Mouse (Mus musculus) lung, embryonic 15.5 days (tissue): ENCODE results near the gene Ago4. TPM values are rescaled to one million over a fixed set of nuclear protein-coding genes. Genes with fewer than 3 reads are reported as not detected.
A peak's percentile ranks its signal among the peaks of the same experiment; 100 is the strongest.

ENCODE experiments used
- ATAC-seq: fragments of 200-750 bp; cut with Nextera tagmentation; 2 replicates; pipeline ENCODE4 v1.8.0; 2017; ENCODE audit warnings: moderate number of reproducible peaks, borderline replicate concordance; ENCODE audit not compliant: low FRiP score, low TSS enrichment; ENCODE audit errors: extremely low read depth
- H3K27ac ChIP-seq: fragments of 300-500 bp; sonication (generic); 2 replicates; pipeline ENCODE4 v1.5.1; 2015; ENCODE audit warnings: moderate library complexity, mild to moderate bottlenecking, inconsistent platforms
- H3K27me3 ChIP-seq: fragments of 300-500 bp; sonication (generic); 2 replicates; pipeline ENCODE4 v1.6.1; 2015; ENCODE audit warnings: inconsistent platforms
- H3K36me3 ChIP-seq: fragments of 300-500 bp; sonication (generic); 2 replicates; pipeline ENCODE4 v1.6.1; 2015; ENCODE audit warnings: inconsistent platforms
- H3K4me1 ChIP-seq: fragments of 300-500 bp; sonication (generic); 2 replicates; pipeline ENCODE4 v1.6.1; 2015; ENCODE audit warnings: inconsistent platforms
- H3K4me2 ChIP-seq: fragments of 300-500 bp; sonication (generic); 2 replicates; pipeline ENCODE4 v1.6.1; 2015; ENCODE audit warnings: inconsistent platforms, mild to moderate bottlenecking, moderate library complexity
- H3K4me3 ChIP-seq: fragments of 300-500 bp; sonication (generic); 2 replicates; pipeline ENCODE4 v1.5.1; 2015; ENCODE audit warnings: mild to moderate bottlenecking, inconsistent platforms
- H3K9ac ChIP-seq: fragments of 300-500 bp; sonication (generic); 2 replicates; pipeline ENCODE4 v1.6.1; 2015; ENCODE audit warnings: inconsistent platforms
- H3K9me3 ChIP-seq: fragments of 300-500 bp; sonication (generic); 2 replicates; pipeline ENCODE4 v1.6.1; 2016; ENCODE audit warnings: inconsistent platforms
- WGBS: fragments of 180-500 bp; shearing (Covaris S2); methylation state at CpG from one replicate; pipeline ENCODE4 v1.1.7; 2015; 5-methylcytosine and 5-hydroxymethylcytosine counted together
- polyA plus RNA-seq: library from polyadenylated mRNA; unstranded; fragments of >200 nt; fragmentation: Nextera tagmentation; extraction: Ambion mirVana; gene quantifications from 2 replicates; pipeline ENCODE4 v1.2.1, GENCODE M21; 2015

Gene Ago4
- polyA plus RNA-seq, 1 experiment from 2014 or later, result 3.5 TPM

DNA sequence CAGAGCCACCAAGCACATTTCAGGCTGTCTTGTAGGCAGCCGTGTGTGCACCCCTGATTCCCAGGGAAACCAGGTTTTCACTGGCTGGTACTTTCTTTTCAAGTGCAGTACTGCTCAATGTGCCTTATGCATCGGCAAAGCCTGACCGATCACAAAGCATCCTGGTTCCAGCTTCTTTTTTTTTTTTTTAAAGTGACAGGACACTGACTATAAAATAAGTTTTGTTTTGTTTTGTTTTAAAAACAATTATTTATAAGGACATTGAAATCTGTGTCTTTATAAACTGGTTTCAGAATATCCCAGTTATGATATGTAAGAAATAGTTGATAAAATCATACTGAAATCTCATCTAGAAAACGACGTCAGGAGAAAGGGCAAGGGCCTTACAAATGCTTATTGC is 41.3 kb downstream of the Ago4 start:
- Histone ChIP-seq H3K9ac (no peak overlapping the region), H3K4me2 (no peak overlapping the region), H3K27me3 (no peaks in the 10 kb centered on the region), H3K27ac (no peak overlapping the region), H3K9me3 (no peaks in the 10 kb centered on the region), H3K4me3 (no peak overlapping the region), H3K36me3 (peaks cover 7% of the 10 kb centered on the region; the same call in 1 of the 2 replicates), H3K4me1 (peaks cover 14% of the 10 kb centered on the region)
- 56% methylated on average over 5 of the region's 5 CpGs for WGBS
- no peak for ATAC-seq

DNA sequence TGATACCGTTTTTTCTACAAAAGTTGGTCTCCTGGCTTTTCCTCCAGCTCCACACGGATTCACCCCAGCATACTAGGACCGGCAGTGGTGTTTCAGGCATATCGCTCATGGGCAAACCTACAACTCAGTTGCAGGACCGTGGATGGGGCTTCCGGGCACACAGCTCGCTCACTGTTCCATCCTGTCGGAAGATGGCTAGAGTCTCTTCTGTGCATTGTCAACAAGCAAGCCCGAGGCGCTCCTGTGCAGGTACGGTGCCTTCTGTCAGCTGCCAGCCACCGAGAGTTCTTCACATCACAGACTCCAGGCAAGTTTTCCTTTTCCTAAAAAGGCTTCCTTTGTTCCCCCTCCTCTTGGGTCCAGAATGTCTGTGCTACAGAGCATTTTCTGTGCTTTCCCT is 42.5 kb downstream of the Ago4 start:
- ATAC-seq, result no peak
- 65% methylated on average over 12 of the region's 12 CpGs for WGBS
- peaks cover 5% of the 10 kb centered on the region for H3K4me1 ChIP-seq
- H3K9ac ChIP-seq, result no peak overlapping the region
- no peak overlapping the region for H3K4me3 ChIP-seq
- H3K9me3 ChIP-seq, result no peaks in the 10 kb centered on the region
- H3K27ac ChIP-seq, result no peak overlapping the region
- H3K4me2 ChIP-seq, result no peak overlapping the region
- no peaks in the 10 kb centered on the region for H3K27me3 ChIP-seq
- H3K36me3 ChIP-seq, result peaks cover 7% of the 10 kb centered on the region; the same call in 1 of the 2 replicates

DNA sequence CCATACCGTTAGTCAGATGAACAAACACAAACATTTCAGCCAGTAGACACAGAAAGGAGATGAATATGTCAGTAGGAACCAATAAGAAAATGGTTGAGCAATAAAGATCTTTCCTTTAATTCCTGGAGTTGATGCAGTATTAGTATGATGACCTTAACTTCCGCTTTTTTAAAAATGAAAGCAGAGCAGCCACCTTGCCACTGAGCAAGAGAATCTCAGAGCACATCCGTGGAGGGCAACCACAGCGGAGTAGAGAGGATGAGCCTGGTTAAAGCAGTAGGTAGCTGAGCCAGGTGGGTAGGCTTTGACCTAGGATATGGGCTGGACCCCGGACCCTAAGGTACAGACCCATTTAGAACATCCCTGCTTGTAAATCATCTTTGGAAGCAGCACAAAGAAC is 43.5 kb downstream of the Ago4 start:
- H3K4me3 ChIP-seq, result no peak overlapping the region
- no peak for ATAC-seq
- no peaks in the 10 kb centered on the region for H3K9me3 ChIP-seq
- peaks cover 7% of the 10 kb centered on the region; the same call in 1 of the 2 replicates for H3K36me3 ChIP-seq
- no peaks in the 10 kb centered on the region for H3K27me3 ChIP-seq
- no peak overlapping the region for H3K27ac ChIP-seq
- no peaks in the 10 kb centered on the region for H3K4me1 ChIP-seq
- H3K9ac ChIP-seq, result no peak overlapping the region
- WGBS, result 84% methylated on average over 5 of the region's 5 CpGs
- H3K4me2 ChIP-seq, result no peak overlapping the region

DNA sequence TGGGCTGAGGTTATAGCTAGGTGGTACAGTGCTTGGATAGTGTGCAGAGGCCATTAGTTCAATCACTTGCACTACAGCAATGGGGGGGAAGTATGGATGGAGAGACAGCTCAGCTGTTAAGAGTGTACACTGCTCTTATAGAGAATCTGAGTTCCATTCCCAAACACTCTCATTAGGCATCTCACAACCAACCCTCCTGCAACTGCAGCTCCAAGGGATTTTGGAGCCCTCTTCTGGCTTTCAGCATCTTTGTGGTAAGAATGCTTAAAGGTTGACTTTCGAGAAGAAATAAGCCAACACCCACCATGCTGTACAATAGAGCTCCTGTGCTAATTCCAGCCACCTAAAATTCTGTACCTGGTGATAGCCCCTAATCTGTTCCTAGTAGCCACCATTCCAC is 47.1 kb downstream of the Ago4 start:
- no peaks in the 10 kb centered on the region for H3K27me3 ChIP-seq
- H3K27ac ChIP-seq, result no peak overlapping the region
- ATAC-seq, result no peak
- H3K4me1 ChIP-seq, result no peaks in the 10 kb centered on the region
- H3K9me3 ChIP-seq, result no peaks in the 10 kb centered on the region
- no peak overlapping the region for H3K4me2 ChIP-seq
- H3K36me3 ChIP-seq, result no peaks in the 10 kb centered on the region
- H3K4me3 ChIP-seq, result no peak overlapping the region
- whole genome bisulfite sequencing, result 59% methylated on average over 1 of the region's 1 CpGs
- no peak overlapping the region for H3K9ac ChIP-seq

DNA sequence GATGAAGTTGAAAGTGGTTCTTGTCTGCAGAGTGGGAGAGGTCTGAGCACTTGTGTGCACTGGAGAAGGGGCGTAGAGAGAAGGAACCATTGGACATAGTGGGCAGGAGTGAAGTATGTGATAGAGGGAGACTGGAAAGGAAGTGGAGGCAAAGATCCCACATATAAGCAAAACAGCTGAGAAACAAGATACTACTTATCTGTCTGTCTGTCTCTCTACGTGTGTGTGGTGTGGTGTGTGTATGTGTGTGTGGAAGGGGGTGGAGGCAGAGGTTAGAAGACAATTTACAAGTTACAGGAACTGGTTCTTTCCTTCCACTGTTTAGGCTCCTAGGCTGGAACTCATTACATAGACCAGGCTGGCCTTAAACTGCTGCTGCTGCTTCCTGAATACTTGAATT is 48.2 kb downstream of the Ago4 start:
- Histone ChIP-seq H3K4me3 (no peak overlapping the region), H3K9me3 (no peaks in the 10 kb centered on the region), H3K4me2 (no peak overlapping the region), H3K4me1 (no peaks in the 10 kb centered on the region), H3K27ac (no peak overlapping the region), H3K27me3 (no peaks in the 10 kb centered on the region), H3K9ac (no peak overlapping the region), H3K36me3 (no peaks in the 10 kb centered on the region)
- ATAC-seq, result no peak
- 63% methylated on average over 2 of the region's 2 CpGs for WGBS

DNA sequence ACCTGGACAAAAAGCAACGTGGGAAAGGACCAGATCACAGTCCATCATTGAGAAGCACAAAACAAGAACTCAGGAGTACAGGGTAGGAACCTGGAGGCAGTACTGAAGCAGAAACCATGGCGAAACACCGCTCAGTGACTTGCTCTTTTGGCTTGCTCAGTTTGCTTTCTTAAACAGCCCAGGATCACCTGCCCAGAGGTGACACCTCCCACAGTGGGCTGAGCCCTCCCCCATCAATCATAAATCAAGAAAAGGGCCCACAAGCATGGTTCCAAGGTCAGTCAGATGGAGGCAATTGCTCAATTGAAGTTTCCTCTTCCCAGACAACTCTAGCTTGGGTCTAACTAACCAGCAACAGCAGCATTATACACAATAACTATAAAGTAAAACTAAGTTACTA is 49.4 kb downstream of the Ago4 start:
- no peaks in the 10 kb centered on the region for H3K36me3 ChIP-seq
- no peak overlapping the region for H3K4me3 ChIP-seq
- no peak overlapping the region for H3K4me2 ChIP-seq
- H3K4me1 ChIP-seq, result no peaks in the 10 kb centered on the region
- no peaks in the 10 kb centered on the region for H3K9me3 ChIP-seq
- no peaks in the 10 kb centered on the region for H3K27me3 ChIP-seq
- 72% methylated on average over 3 of the region's 3 CpGs for WGBS
- ATAC-seq, result no peak
- H3K27ac ChIP-seq, result no peak overlapping the region
- no peak overlapping the region for H3K9ac ChIP-seq

DNA sequence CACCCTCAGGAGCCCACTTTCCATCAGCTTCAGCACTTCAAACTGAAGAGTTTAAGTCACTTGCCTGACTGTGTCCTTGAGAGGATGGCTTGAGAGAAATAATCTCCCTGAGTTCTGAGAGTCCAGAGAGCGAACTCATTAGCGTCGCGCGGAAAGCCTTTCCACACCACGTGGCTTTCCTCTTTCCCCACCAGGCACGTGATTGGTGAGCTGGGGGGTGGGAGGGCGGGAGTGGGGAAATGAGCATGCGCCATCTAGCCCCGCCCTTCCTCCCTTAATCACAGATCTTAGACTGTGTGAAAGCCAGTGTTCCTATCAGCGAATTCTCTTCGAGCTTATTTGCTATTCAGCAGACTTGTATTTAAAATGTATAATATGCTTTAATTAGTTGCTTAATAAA is 50.3 kb downstream of the Ago4 start:
- H3K27ac ChIP-seq, result no peak overlapping the region
- whole genome bisulfite sequencing, result 72% methylated on average over 12 of the region's 12 CpGs
- no peaks in the 10 kb centered on the region for H3K9me3 ChIP-seq
- no peak overlapping the region for H3K9ac ChIP-seq
- no peaks in the 10 kb centered on the region for H3K4me1 ChIP-seq
- no peak overlapping the region for H3K4me3 ChIP-seq
- H3K36me3 ChIP-seq, result no peaks in the 10 kb centered on the region
- no peaks in the 10 kb centered on the region for H3K27me3 ChIP-seq
- no peak overlapping the region for H3K4me2 ChIP-seq
- ATAC-seq, result no peak

DNA sequence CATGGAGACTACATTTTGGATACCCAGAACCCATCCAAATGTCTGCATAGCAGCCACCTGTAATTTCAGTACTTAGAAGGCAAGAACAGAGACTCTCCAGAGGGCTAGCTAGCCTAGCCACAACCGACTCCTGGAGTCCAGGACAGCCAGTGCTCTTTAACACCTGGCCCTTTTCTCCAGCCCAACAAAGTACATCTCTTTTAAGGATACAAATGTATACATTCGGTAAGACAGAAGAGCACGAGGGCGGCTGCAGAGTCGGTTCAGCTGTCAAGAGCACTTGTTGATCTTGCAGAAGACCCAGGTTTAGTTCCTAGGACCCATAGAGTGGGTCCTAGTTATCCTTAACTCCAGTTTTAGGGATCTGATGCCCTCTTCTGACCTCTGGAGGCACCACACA is 51.8 kb downstream of the Ago4 start:
- Histone ChIP-seq H3K4me2 (no peak overlapping the region), H3K27ac (no peak overlapping the region), H3K4me1 (no peaks in the 10 kb centered on the region), H3K9ac (no peak overlapping the region), H3K9me3 (no peaks in the 10 kb centered on the region), H3K27me3 (no peaks in the 10 kb centered on the region), H3K4me3 (no peak overlapping the region), H3K36me3 (no peaks in the 10 kb centered on the region)
- WGBS, result 79% methylated on average over 5 of the region's 5 CpGs
- no peak for ATAC-seq

DNA sequence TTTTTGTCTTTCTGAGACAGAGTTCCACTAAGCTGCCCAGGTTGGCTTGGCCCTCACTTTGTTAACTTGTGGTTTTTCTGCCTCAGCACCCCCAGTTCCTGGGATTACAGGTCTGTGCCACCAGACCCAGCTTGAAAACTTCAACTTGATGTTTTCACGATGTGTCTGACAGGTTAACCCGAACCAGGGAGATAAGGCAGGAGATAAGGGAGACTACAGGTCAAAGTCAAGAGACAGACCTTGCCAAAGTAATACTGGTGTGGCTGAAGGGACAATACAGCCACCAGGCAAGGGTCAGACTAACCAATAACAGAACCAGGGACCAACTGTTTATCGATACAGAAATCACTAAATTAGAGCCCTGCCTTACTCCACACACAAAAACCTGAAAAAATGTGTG is 53.0 kb downstream of the Ago4 start:
- no peak overlapping the region for H3K4me2 ChIP-seq
- no peak overlapping the region for H3K4me3 ChIP-seq
- no peak overlapping the region for H3K9ac ChIP-seq
- no peaks in the 10 kb centered on the region for H3K27me3 ChIP-seq
- 29% methylated on average over 3 of the region's 3 CpGs for WGBS
- ATAC-seq, result no peak
- no peaks in the 10 kb centered on the region for H3K4me1 ChIP-seq
- no peaks in the 10 kb centered on the region for H3K36me3 ChIP-seq
- no peaks in the 10 kb centered on the region for H3K9me3 ChIP-seq
- H3K27ac ChIP-seq, result no peak overlapping the region

DNA sequence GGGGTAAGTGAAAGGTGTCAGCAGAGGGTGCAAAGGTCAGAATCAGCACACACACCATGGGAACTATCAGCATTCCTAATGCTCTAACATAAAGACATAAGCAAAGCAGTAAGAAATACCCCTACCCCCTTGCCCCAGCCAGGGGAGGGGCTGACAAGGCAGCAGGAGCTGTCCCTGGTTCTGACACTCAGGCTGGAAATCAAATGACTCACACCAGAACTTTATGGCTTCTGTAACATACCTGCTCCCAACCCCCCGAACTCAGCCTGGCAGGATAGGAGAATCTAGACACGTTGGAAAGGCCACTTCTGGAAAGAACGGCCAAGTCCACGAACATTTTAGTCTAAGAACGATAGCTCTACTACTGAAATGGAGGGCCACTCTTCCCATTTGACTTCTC is 60.2 kb downstream of the Ago4 start:
- no peaks in the 10 kb centered on the region for H3K27me3 ChIP-seq
- H3K9me3 ChIP-seq, result no peaks in the 10 kb centered on the region
- 47% methylated on average over 5 of the region's 5 CpGs for WGBS
- no peaks in the 10 kb centered on the region for H3K36me3 ChIP-seq
- H3K4me2 ChIP-seq, result no peak overlapping the region
- H3K27ac ChIP-seq, result no peak overlapping the region
- peaks cover 7% of the 10 kb centered on the region for H3K4me1 ChIP-seq
- no peak overlapping the region for H3K4me3 ChIP-seq
- no peak overlapping the region for H3K9ac ChIP-seq
- ATAC-seq, result no peak

DNA sequence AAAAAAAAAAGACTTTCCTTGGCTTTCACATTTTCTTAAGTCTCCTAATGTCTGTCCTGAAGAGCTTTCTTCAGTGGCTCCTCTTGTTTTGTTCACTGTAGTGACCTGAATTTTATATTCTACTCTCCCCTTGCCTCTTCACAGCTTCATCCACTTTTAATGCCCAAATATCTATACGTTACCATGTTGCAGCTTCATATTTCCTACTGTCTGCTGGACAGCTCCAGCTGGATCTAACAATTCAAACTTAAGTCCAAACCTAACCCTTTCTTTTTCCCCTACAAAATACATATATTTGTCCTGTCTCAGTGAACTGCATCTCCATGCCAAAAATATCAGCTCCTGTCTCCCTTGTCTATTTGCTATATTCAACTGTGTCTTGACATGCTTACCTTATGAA is 63.9 kb downstream of the Ago4 start:
- no peaks in the 10 kb centered on the region for H3K9me3 ChIP-seq
- no peak overlapping the region for H3K4me3 ChIP-seq
- H3K4me1 ChIP-seq, result peaks cover 40% of the 10 kb centered on the region
- no peak overlapping the region for H3K4me2 ChIP-seq
- H3K9ac ChIP-seq, result no peak overlapping the region
- no peak for ATAC-seq
- H3K27me3 ChIP-seq, result no peaks in the 10 kb centered on the region
- 42% methylated on average over 1 of the region's 1 CpGs for WGBS
- no peak overlapping the region for H3K27ac ChIP-seq
- no peaks in the 10 kb centered on the region for H3K36me3 ChIP-seq

DNA sequence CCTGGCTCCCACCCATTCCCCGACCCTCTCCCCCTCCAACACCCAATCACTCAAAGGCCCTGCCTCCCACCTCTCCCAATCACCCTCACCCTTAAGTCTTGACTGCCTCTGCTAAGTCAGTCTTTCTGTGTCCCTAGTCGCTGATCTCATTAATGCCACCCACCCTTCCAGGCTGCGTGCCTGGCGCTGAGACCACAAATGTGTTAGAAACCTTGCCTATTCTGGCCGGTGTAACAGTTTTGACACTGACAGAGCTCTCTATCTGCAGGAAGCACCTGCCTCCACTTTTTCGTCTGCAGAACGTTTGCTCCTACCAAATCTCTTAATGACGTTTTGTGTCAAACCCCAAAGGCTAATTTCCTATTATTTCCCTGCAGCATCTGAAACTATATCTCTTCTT is 64.3 kb downstream of the Ago4 start:
- no peaks in the 10 kb centered on the region for H3K9me3 ChIP-seq
- no peak for ATAC-seq
- 0 out of 2 replicates have a peak overlapping the region, but pooled peaks have one; percentile 56 for H3K27ac ChIP-seq
- 5% methylated on average over 8 of the region's 8 CpGs for WGBS
- peak overlapping the region; percentile 92 for H3K4me3 ChIP-seq
- H3K4me1 ChIP-seq, result peaks cover 44% of the 10 kb centered on the region
- H3K27me3 ChIP-seq, result no peaks in the 10 kb centered on the region
- peak overlapping the region; percentile 64 for H3K4me2 ChIP-seq
- H3K36me3 ChIP-seq, result no peaks in the 10 kb centered on the region
- peak overlapping the region; percentile 94; the same call in 1 of the 2 replicates for H3K9ac ChIP-seq

DNA sequence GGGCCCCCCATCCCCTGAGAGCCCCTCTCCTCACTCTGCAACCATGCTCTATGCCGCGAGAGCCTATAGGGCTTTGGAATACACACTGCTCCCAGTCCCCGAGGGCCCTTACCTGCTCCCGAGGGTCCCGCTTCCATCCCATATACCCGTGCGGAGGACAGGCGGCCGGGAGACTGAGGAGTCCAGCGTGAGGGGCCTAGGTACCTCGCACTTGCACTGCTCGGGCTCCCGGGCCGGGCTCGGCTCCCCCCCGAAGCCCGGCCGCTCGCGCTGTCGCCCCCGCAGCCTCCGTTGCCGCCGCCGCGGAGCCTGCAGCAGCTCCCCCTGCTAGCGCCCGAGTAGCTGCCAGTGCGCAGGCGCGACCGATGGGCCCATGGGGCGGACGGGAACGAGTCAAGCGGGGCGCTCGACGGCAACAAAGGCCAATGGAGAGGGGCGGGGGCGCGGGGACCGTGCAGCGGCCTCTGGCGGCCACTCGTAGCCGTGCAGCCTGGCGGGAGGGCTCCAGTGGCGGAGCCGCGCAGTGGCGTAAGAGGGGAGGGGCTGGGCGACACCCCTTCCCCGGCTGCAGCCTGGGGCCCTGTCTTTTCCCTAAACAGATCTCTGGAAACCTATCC is 64.9 kb downstream of the Ago4 start, which contains the start of gene Ago1:
TSS of gene Ago1 (minus strand) at position 299 of the 617 bp plus-strand sequence.
- WGBS, result under 1% methylated on average over 40 of the region's 55 CpGs
- peak; percentile 84 for ATAC-seq
- peak within 1 kb of the TSS; percentile 92 for H3K4me3 ChIP-seq
- H3K9ac ChIP-seq, result peak within 1 kb of the TSS; percentile 94
- peak within 1 kb of the TSS; percentile 94 for H3K27ac ChIP-seq
- no peaks in the 10 kb centered on the region for H3K36me3 ChIP-seq
- no peaks in the 10 kb centered on the region for H3K9me3 ChIP-seq
- H3K4me2 ChIP-seq, result peak within 1 kb of the TSS; percentile 64
- H3K27me3 ChIP-seq, result no peaks in the 10 kb centered on the region
- H3K4me1 ChIP-seq, result peaks cover 44% of the 10 kb centered on the region
